Mouse (Mus musculus) kidney, adult 2 months (tissue): ENCODE results near the gene Fa2h.

Experiments used
- CTCF ChIP-seq: fragments of 200-500 bp; conservative IDR thresholded peaks from 2 replicates; pipeline ENCODE4 v1.5.1; 2011; ENCODE audit warnings: low read depth, mild to moderate bottlenecking, control low read depth, low read length, moderate library complexity, mixed read lengths; ENCODE audit not compliant: insufficient read depth, insufficient read length
- POLR2A ChIP-seq: fragments of 200-500 bp; IDR thresholded peaks from one replicate; pipeline ENCODE4 v1.6.1; 2011; ENCODE audit warnings: low read depth, low read length, control low read depth

DNA sequence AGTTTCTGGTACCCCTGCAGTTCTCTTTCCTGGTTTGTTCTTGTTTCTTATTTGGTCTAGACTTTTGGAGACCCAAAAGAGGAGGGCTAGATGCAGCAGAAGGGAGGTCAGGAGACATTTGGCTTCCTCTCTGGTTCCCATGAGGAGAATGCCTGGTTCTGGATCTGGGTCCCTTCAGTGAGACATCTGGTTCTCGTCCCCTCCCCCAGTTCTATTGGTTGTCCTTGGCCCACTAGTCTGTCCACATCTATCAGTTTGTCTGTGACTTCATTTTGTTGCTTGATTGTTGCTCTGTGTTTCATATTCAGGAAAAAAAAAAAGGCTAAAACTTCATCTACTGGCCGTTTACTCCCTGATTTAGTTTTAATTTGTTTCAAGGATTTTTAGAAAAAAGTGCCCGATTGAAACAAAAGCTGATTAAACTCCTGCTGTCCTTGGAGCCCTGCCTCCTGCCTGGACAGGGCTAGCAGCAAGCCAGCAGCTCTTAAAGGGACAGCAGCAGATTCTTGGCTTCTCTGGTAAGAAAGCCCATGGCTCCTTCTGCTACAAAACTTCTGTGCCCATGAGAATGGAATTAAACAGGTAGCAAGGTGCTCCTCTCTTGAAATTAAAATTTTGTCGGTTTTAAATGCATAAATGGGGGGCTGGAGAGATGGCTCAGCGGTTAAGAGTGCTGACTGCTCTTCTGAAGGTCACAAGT is 88.4 kb downstream of the Fa2h start:
- TF ChIP-seq CTCF, result no peak
- no peak for TF ChIP-seq POLR2A
